Mouse (Mus musculus) adipose tissue, adult 10 weeks (tissue): ENCODE measurements around the gene Vmn1r220. TPM values are rescaled to one million over a fixed set of nuclear protein-coding genes. Genes with fewer than 3 reads are reported as not detected.

Source experiments
- polyA plus RNA-seq: library from polyadenylated mRNA; stranded (reverse); fragments of 350-450 nt; fragmentation: Illumina TruSeq; extraction: RNeasy Lipid Tissue Mini Kit (QIAGEN cat#74804); gene quantifications from one replicate; pipeline ENCODE4 v1.2.3, GENCODE M21; 2014; ENCODE audit warnings: low read depth, low replicate concordance

The Vmn1r220 gene
- polyA plus RNA-seq = not detected

DNA sequence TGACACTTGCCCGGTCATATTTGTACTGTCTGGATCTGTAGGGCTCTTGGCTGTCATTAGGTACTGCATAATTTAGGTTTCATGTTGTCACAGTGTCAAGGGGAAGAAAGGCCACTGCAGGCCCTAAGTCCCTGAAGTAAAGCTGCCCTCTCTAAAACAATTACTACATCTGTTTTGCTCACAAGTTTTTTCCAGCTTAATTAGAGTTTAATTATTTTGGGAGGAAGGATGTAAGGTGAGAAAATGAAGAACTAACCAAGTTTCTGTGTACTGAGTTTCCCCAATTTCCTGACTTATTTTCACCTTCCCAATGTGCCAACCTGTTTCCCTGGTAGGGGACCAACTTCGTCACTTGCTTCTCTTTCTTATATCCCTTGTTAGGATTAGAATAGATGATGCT, at the start of gene Vmn1r220:
Gene Vmn1r220 (minus strand): TSS at position 101 of the 400 bp plus-strand sequence.

DNA sequence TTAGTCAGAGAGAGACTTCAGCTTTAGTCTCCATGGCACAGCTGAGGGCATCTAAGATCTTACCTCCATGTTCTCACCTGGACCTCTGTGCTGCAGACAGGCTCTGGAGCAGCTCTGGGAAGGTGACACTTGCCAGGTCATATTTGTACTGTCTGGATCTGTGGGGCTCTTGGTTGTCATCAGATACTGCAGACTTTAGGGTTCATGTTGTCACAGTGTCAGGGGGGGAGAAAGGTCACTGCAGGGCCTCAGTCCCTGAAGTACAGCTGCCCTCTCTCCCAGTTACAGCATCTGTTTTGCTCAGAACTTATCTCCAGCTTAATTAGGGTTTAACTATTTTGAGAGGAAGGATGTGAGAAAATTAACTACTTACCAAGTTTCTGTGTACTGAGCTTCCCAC, 48.1 kb upstream of the Vmn1r220 start, which contains the start of gene Vmn1r222:
Gene Vmn1r222 (minus strand): TSS at position 101 of the 400 bp plus-strand sequence.

DNA sequence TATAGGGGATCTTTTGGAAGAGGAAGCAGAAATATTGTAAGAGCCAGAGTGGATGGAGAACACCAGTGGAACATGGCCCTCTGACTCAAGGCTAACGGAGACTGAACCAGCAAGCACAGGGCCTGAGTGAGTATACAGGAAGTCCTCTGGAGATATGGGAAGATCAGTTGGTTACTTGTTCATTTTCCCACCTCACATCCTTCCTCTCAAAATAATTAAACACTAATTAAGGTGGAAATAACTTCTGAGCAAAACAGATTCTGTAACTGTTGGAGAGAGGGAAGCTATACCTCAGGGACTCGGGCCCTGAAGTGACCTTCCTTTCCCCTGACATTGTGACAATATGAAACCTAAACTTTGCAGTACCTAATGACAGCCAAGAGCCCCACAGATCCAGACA, 26.1 kb upstream of the Vmn1r220 start, which contains the start of gene Vmn1r221:
Gene Vmn1r221 (plus strand): TSS at position 301 of the 400 bp plus-strand sequence.

DNA sequence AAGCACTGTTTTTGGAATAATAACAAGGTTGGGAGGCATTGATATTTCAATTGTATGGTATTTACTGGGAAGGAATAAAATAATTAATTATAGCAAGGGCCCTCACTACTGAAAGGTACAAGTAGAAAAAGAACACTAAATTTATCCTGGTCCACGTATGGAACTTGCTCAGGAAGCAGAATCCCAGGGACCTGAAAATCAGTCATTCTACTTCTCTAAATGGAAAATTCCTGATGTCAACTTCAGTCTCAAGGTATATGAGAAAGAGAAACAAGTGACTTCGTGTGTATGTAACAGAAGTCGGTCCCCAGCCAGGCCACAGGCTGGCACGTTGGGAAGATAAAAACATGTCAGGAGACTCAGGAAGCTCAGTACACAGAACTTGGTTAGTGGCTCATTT, 28.8 kb downstream of the Vmn1r220 start, which contains the start of gene Vmn1r219:
Gene Vmn1r219 (plus strand): TSS at position 301 of the 400 bp plus-strand sequence.

DNA sequence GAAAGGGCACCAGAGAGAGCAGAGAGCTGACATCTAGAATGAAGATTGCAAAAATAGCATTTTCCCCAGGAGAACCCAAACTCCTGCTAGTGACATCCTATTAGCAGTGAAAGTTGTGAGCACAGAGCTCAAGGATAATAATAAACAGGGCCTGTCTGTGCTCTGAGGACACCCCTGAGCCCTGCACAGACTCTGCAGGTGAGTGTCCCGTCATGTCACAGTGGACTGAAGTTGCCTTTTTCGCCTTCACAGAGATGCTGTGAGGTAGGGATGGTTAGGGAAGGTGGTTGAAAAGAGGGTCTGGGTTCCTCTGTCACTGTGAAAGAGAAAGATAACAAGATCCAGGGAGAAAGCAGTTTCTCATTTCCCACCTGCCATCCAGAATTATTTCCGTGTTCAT, 54.7 kb downstream of the Vmn1r220 start, which contains the start of gene Vmn1r218:
Gene Vmn1r218 (plus strand): TSS at position 57 of the 400 bp plus-strand sequence.

Other genes starting within 250 kb of the Vmn1r220 start
- gene Vmn1r213, start 180.3 kb downstream of the Vmn1r220 start, polyA plus RNA-seq = not detected
- gene Vmn1r214, start 157.6 kb downstream of the Vmn1r220 start, polyA plus RNA-seq = not detected
- not detected for gene Vmn1r215, start 120.0 kb downstream of the Vmn1r220 start, polyA plus RNA-seq
- not detected for gene Vmn1r217, start 69.7 kb downstream of the Vmn1r220 start, polyA plus RNA-seq
- gene Vmn1r218, start 54.8 kb downstream of the Vmn1r220 start, polyA plus RNA-seq = not detected
- not detected for gene Vmn1r219, start 28.7 kb downstream of the Vmn1r220 start, polyA plus RNA-seq
- not detected for gene Vmn1r221, start 26.2 kb upstream of the Vmn1r220 start, polyA plus RNA-seq
- gene Vmn1r222, start 48.0 kb upstream of the Vmn1r220 start, polyA plus RNA-seq = not detected
- gene Vmn1r223, start 59.2 kb upstream of the Vmn1r220 start, polyA plus RNA-seq = not detected
- gene Zfp322a, start 181.2 kb upstream of the Vmn1r220 start, polyA plus RNA-seq = 13.4 TPM
- gene Abt1, start 235.9 kb upstream of the Vmn1r220 start, polyA plus RNA-seq = 5.0 TPM